Mouse (Mus musculus) spleen, adult 2 months (tissue): ENCODE measurements around the gene Fbn1.

Source experiments
- CTCF ChIP-seq: fragments of 200-500 bp; IDR thresholded peaks from 2 replicates; pipeline ENCODE4 v1.5.1; 2011; ENCODE audit warnings: mild to moderate bottlenecking, inconsistent platforms; ENCODE audit not compliant: insufficient read depth, insufficient read length, insufficient replicate concordance; ENCODE audit errors: extremely low read depth
- POLR2A ChIP-seq: fragments of 200-500 bp; IDR thresholded peaks from 2 replicates; pipeline ENCODE4 v1.6.1; 2011; ENCODE audit warnings: low read depth, low read length, inconsistent platforms

GRCm38 (mm10) chr2:125354587-125354986 lies 153.2 kb downstream of the Fbn1 start:
- TF ChIP-seq CTCF (no peak), POLR2A (no peak)
